Mouse (Mus musculus) telencephalon, adult 2 months (tissue): ENCODE measurements at regions not wholly inside any gene's neighbourhood (a gene's known extent, or its start where the extent isn't known, plus 50 kb on each side); places are given as distances from the start of the nearest gene placed in this dataset.

Source experiments
- DNase-seq: peaks from one replicate; pipeline ENCODE4 v3.0.0-alpha.2; 2011; ENCODE audit warnings: low read depth, low spot score

DNA sequence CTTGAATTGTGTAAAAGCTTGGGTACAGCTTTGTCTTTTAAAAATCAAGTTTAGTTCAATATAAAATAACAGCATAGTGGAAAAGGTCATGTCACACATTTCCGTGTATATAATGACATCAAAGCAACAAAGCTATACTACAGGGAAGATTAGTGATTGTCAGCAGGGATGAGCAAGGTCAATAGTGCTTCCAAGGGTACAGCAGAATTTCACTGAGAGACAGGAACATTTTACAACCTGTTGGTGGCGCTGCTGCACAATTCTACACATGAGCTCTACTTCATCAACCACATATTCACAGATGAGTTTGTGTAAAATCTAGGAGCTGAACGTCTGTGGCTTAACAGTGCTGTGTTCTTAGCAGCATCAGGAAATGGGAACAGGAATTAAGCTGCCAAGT is 74.3 kb upstream of the A2m start:
- peak; percentile 50 for DNase-seq

GRCm38 (mm10) chr6:121560393-121560793 is 74.8 kb upstream of the A2m start:
- no peak for DNase-seq

DNA sequence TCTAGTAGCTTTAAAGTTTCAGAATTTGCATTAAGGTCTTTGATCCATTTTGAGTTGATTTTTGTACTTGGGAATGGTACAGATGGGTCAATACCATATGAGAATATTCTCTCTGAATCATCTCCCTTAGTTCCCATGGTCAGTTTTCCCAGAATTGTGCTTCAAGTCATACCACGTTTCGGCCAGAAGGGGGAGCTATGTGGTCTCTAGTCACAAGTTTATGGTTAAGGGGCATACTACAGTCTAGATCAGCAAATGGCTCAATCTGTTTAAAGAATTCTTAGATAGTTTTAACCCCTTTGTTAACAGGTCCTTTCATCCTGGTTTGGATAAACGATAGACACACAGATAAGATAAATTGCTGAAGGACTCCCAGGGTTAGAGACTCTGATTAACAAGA is 78.7 kb upstream of the A2m start:
- no peak for DNase-seq

DNA sequence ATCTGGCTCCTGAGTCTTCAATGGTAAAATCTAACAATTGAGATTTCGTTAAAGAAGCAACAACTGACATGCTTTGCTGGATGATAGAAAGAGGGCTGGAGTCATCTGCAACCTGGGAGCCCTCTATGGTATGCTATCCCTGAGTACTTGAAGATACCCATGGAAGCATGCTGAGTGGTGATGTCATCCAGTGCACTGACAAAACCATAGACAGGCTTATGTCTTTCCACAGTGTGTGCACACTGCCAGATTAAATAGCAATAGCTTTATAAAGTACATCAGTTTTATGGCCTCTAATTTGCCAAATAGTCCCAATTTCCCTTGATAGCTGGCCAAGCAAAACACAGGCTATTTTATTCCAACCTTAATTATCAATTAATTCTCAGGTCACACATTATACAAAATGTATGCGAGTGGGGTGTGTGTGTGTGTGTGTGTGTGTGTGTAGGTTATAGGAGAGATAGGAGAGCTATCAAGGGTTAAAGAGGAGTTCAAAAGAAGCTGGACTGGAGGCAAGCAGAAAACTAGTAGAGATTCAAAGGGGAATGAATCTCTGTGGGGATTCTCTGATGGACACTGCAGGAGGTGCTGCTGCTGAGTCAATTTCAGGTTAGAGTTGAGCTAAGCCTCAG is 80.1 kb upstream of the Iqsec3 start:
- no peak for DNase-seq

DNA sequence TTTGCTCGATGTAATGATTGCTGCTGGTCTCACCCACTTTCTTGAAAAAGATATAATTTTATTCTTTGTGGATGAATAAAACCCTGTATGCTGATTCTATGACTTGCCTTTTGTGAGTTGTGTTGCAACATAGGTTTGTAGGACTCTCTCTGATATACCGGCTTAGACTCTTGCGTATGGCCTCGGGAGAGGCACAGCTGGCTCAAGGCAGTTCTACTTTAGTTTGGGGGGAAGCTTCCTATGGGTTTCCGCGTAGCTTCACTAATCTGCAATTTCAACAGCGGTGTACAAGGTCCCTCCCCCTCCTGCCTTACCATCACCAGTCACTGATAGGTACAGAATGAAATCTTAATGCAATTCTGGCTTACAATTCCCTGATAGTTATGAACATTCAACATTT is 60.0 kb upstream of the Iqsec3 start:
- no peak for DNase-seq

DNA sequence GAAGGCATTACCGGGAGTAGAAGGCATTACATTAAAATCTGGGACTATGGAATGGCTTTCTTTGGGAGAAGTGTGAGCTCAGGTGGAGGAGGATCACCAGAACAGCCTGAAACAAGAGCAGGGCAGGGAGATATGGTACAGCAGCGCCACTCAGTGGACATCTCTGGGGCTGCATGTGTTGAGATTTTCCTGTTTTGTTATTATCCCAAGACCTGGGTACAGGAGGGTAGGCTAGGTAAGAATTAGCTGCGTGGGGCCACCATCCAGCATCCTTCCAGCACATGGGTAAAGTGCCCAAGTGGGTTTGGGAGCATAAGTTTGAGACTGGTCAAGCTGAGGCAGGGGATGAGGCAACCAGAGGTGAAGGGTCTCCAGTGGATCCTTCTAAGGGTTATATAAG is 59.4 kb upstream of the Iqsec3 start:
- DNase-seq: peak; percentile 34

DNA sequence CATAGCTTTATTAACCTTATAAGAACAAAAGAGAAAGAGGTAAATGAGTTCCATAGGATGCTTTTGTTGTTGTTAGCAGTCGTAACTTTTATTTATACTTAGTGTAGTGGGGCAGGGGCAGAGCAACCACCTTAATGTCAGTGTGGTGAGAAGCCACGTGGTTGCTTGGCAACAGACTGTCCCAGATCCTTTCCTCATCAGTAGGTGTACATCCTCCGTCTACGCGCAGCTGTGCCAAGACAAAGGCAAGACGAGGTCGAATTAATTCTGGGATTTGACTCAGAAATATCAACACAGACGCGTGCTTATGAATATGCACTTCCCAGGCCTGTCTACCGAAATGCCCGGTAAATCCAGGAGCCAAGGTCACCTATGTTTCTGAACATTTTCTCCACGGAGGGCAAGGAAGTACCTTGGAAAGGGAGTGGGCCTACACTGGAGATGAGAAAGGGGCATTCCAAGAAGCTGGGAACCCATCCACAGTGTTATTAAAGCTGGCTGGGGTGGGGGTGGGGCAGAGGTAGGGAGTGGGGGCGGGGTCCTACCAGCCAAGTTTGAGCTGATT is 58.4 kb upstream of the Iqsec3 start:
- DNase-seq: peak; percentile 17

DNA sequence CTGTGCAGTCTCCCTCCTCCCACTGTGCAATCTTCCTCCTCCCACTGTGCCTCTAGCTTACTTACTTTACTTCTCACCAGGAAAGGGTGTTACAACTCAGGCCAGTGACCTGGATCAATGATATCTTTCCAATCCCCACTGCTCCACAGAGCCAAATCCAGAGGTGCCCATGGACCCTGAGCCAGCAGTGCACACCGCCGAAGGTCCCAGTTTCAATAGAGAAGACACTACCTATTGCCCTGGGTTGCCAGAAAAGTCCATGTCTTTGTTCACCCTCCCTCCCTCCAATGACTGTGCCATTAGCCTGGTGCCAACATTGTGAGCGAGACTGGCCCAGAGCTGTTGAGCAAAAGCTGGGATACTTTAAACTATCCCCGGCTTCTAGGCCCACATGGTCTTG is 53.8 kb upstream of the Iqsec3 start:
- DNase-seq: no peak

- no peak for DNase-seq
Observed at GRCm38 (mm10) chr6:121526121-121526520, 52.6 kb upstream of the Iqsec3 start.

- DNase-seq: no peak
Observed at GRCm38 (mm10) chr6:121524613-121524970, 51.1 kb upstream of the Iqsec3 start.

DNA sequence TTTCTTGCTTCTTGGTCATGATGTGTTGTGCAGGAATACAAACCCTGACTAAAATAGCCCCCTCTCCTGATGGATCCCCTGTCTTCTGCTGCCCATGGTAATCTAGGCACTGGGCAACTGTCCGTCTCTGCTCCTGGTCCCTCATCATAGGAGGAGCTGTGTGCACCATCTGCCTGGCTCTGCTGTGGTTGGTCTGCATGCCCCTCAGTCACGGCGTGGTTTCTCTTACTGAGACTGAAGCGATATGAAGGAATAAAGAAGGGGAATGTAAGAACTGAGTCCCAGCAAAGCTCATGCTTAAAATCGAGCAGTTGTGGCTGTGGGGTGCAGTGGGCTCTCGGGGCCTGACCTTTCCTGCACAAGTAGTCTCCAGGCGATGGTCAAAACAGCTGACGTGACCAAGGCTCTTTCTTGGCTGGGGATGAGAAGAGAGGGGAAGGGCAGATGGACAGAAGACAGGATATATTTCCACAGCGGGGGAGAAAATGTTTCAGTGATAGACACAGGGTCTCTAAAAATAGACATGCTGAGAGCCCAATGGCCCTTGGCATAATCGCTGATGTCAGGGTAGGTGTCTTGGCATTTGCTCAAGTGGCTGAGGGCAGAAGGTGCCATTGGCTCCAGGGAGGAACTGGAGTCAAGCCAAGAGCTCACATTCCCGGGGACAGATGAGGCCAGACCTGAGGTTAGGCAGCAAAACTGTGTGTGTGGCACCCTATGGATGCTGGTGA is 50.6 kb upstream of the Iqsec3 start:
- no peak for DNase-seq
